Mouse (Mus musculus) ovary, postnatal 10 days (tissue): ENCODE results near the gene Tmem270.

Experiments used
- DNase-seq: peaks from one replicate; pipeline ENCODE4 v3.0.0; 2022; ENCODE audit warnings: low spot score

The Tmem270 gene

GRCm38 (mm10) chr5:134887447-134888335 lies 18.8 kb downstream of the Tmem270 start:
- no peak for DNase-seq

- no peak for DNase-seq
These were observed 23.5 kb downstream of the Tmem270 start for GRCm38 (mm10) chr5:134883077-134883476.

DNA sequence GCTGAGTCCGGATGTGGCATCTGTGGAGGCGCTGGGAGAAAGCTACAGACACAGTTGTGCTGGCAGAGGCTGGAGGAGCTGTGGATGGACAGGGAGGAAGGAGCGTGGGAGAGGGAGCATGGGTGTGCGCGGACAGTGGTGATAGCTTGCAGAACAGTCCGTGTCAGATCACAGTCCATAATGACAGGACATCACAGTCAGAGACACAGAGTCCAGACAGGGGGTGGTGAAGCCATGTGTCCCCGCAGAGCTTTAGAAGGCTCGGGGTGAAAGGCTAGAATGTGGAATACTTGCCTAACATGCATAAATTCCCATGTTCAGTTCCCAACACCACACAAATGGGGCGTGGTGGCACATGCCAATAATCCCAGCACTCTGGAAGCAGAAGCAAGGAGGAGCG lies 29.7 kb downstream of the Tmem270 start:
- no peak for DNase-seq

GRCm38 (mm10) chr5:134875245-134875644 lies 31.3 kb downstream of the Tmem270 start:
- DNase-seq, result no peak

GRCm38 (mm10) chr5:134873956-134874879 lies 32.3 kb downstream of the Tmem270 start:
- DNase-seq, result no peak

DNA sequence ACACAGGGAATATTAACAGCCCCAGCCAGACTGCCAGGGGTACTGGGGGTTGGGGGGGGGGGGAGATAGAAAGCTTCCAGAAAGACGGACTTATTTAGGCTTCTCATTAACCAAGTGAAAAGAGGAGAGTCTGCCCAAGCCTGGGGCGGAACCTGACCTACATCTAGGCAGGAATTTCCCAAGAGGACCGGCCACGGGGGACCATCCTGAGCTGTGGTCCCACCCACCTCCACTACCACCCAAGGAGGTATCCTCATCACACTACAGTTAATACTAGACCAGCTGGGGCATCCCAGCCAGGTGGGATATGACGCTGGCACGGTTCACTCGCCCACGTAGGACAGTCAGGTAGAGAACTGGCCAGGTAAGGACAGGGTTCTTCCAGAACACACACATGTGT lies 33.5 kb downstream of the Tmem270 start:
- no peak for DNase-seq

DNA sequence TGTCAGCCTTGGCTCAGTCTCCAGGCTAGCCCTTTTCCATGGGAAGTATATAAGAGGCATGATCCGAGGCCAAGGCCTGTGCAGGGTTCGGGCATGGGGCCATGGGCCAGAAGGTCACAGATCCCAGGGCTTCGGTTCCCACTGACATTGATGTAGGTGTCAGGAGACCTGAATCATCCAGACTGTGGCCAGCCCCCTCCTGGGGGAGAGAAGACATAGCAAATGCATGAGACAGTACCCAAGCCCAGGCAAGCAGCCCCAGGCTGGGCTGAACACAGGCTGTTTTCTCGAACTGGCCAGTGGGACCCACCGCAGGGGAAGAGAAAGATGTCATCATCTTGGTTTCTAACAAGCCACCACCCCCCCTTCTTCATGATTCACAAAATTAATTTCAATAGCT lies 33.9 kb downstream of the Tmem270 start:
- no peak for DNase-seq

DNA sequence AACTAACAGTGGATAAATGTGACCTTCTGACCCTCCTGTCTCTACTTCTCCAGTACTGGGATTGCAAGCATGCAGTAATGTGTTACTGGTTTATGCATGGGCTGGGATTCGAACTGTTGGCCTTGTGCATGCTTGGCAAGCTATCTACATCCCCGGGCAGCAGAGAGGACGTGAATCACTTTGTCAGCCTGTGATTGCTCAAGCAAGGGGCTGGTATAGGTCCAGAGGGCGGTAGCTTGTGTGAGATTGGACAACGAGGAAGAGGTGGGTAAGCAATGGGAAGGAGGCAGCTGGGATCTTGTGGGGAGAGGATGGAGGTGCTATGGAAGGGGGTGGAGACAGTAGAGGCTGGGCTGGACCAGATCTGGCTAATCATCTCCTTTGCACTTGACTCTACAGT lies 38.0 kb downstream of the Tmem270 start:
- no peak for DNase-seq

DNA sequence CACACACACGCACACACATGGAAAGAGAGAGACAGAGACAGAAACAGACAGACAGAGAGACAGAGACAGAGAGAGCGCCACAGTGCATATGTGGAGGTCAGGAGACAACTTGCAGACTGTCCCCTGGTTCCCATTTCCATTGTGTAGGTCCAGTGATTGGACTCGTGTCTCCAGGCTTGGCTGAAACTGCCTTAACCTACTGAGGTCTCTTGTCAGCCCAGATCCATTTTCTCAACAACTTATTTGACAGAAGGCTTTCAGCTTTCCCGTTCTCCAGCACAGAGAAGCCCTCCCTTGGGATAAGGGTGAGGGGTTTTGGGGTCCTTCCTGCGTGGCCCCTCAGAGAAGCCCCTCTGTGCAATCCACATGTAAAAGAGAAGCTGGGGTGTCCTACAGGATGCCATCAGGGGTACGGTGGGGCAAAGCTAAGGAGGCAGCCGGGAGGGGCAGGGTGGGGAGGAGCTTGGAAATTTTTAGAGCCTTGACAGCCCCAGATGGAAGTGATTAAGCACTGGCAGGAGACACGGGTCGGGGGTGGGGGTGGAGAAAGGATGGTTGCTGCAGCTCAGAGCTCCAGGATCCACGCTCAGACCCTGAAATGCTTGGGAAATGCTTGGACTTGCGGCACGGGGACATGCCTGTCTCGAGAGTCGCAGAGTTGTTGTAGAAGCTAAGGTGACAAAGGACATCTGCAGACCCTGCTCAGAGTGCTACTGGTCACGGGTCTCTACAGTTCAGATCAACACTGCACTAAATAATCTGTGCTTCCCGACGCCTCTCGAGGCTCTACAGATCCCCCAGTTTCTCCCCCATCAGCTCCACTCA lies 39.0 kb downstream of the Tmem270 start:
- no peak for DNase-seq

DNA sequence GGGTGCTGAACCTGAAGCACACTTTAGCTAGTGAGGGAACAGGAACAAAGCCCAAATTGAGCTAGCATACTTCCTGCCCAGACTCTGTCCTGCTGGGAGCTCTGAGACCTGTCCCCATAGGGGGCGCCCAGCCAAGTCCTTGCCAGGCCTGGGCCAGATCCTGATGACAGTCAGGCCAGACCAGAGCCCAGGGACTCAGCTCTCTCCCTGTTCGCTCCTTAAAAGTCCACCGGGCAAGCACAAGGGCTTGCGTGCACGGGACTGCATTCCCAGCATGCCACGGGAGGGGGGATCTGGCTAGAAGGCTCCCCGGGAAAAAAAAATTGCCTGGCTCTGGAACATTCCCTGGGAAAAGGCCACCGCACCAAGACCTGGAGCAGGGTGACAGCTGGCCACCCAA lies 41.4 kb downstream of the Tmem270 start:
- DNase-seq, result no peak

- no peak for DNase-seq
These were observed 44.5 kb downstream of the Tmem270 start for GRCm38 (mm10) chr5:134861902-134862497.

DNA sequence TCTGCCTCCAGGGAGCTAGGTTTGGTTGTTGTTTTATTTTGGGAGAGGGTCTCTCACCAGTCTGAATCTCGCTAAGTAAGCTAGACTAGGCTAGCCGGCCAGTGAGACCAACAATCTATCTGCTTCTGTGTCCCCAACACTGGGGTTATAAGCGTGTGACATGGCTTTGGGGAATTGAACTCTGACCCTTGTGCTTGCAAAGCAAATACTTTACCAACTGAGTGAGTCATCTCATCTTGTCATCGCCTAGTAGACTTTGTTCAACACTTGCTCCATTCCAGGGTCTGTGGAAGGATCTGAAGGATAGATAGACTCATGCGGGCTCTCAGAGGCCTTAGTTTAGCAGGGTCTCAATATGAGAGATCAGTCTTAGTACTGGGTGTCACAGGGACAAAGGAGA lies 47.3 kb downstream of the Tmem270 start:
- DNase-seq, result no peak

- DNase-seq, result no peak
These were observed 48.2 kb downstream of the Tmem270 start for GRCm38 (mm10) chr5:134858378-134858777.

DNA sequence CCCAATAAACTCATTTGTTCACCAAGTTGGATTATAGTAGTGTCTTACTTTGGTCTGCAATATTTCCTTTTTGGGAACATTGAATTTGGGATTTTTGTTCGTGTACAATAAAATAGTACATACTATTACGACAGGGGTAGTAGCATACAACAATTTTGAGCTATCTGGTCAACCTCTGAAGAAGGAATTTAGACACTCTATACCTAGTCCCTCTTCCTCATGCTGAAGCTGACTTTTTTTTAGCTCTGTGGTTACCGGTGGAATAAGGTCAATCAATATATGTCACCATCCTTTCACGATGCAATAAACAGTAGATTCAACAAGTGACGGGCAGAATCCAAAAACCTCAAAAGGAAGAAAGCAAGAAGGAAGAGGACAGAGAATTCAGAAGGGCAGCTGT lies 53.7 kb downstream of the Tmem270 start:
- no peak for DNase-seq
